Mouse (Mus musculus) gastrocnemius, postnatal 14 days (tissue): ENCODE results near the gene Gm45808. TPM values are rescaled to one million over a fixed set of nuclear protein-coding genes. Genes with fewer than 3 reads are reported as not detected.
"Not testable (repeated sequence)": the region's sequence is repeated elsewhere in the genome, so short reads cannot be mapped to it uniquely, and the experiment has no call there.

Experiments used
- DNase-seq: peaks from one replicate; pipeline ENCODE4 v3.0.0; 2021; ENCODE audit warnings: mixed read lengths
- intact Hi-C: fragments of 180-260 bp; cut with DNase I; formaldehyde crosslinking; loops from one replicate; pipeline ENCODE4 v1.15.1; 2025; ENCODE audit warnings: low total_unique reads
- total RNA-seq, 2 experiments: library from RNA; stranded (reverse); gene quantifications; 2 replicates each; pipeline ENCODE4 v1.2.3; 2021

Gene Gm45808
- total RNA-seq, 2 experiments from 2014 or later = 6.0 to 6.2 TPM

GRCm38 (mm10) chr7:45509912-45510787 lies 23.5 kb upstream of the Gm45808 start, which contains the start of gene Nucb1:
Gene Nucb1 (minus strand): TSS chr7:45510406.
- intact Hi-C loops = no loop called here

GRCm38 (mm10) chr7:45509181-45509882 lies 22.7 kb upstream of the Gm45808 start:
- intact Hi-C loops = no loop called here
- DNase-seq = no peak

More at GRCm38 (mm10) chr7:45509912-45510787, 23.5 kb upstream of the Gm45808 start, which contains the start of gene Nucb1:
- DNase-seq = peak; percentile 91

- intact Hi-C loops = no loop called here
Measured at GRCm38 (mm10) chr7:45508561-45508960, 21.9 kb upstream of the Gm45808 start.

GRCm38 (mm10) chr7:45507583-45507982 lies 21.0 kb upstream of the Gm45808 start:
- intact Hi-C loops = no loop called here
- DNase-seq = no peak

More at GRCm38 (mm10) chr7:45508561-45508960, 21.9 kb upstream of the Gm45808 start:
- no peak for DNase-seq

- intact Hi-C loops = no loop called here
- no peak for DNase-seq
Measured at GRCm38 (mm10) chr7:45498427-45498826, 11.8 kb upstream of the Gm45808 start.

- intact Hi-C loops = no loop called here
- no peak for DNase-seq
Measured at GRCm38 (mm10) chr7:45494548-45494947, 7.9 kb upstream of the Gm45808 start.

GRCm38 (mm10) chr7:45492951-45493350 lies 6.3 kb upstream of the Gm45808 start:
- peak; percentile 47 for DNase-seq
- intact Hi-C loops = no loop called here

- intact Hi-C loops = no loop called here
- no peak for DNase-seq
Measured at GRCm38 (mm10) chr7:45492225-45492844, 5.7 kb upstream of the Gm45808 start.

GRCm38 (mm10) chr7:45491264-45491663 lies 4.7 kb upstream of the Gm45808 start:
- no peak for DNase-seq
- intact Hi-C loops = no loop called here

- intact Hi-C loops = no loop called here
- DNase-seq = no peak
Measured at GRCm38 (mm10) chr7:45490822-45491221, 4.2 kb upstream of the Gm45808 start.

- intact Hi-C loops = no loop called here
Measured at GRCm38 (mm10) chr7:45489578-45489977, 3.0 kb upstream of the Gm45808 start.

GRCm38 (mm10) chr7:45488293-45489204 lies 1.9 kb upstream of the Gm45808 start, which contains the start of gene Dhdh:
Gene Dhdh (minus strand): TSS chr7:45488805.
- peak; percentile 81 for DNase-seq
- intact Hi-C loops = no loop called here

More at GRCm38 (mm10) chr7:45489578-45489977, 3.0 kb upstream of the Gm45808 start:
- DNase-seq = no peak

- no peak for DNase-seq
- intact Hi-C loops = no loop called here
Measured at GRCm38 (mm10) chr7:45487861-45488292, 1.3 kb upstream of the Gm45808 start.

- intact Hi-C loops = no loop called here
- no peak for DNase-seq
Measured at GRCm38 (mm10) chr7:45486158-45486557, 453 bp downstream of the Gm45808 start.

GRCm38 (mm10) chr7:45484985-45485384 lies 1.6 kb downstream of the Gm45808 start:
- DNase-seq, intact Hi-C loops: not testable (repeated sequence)

- intact Hi-C loops = no loop called here
- DNase-seq = no peak
Measured at GRCm38 (mm10) chr7:45482166-45482565, 4.4 kb downstream of the Gm45808 start.

- DNase-seq = peak; percentile 49
- intact Hi-C loops = no loop called here
Measured at GRCm38 (mm10) chr7:45481374-45481927, 5.2 kb downstream of the Gm45808 start, which contains the start of gene Tulp2. Gene Tulp2 (plus strand): TSS chr7:45481877.

GRCm38 (mm10) chr7:45480310-45480709 lies 6.3 kb downstream of the Gm45808 start:
- intact Hi-C loops, DNase-seq: not testable (repeated sequence)
